Mouse (Mus musculus): ENCODE results near the gene Slc12a7.
A peak's percentile ranks its signal among the peaks of the same experiment; 100 is the strongest.
"Not testable (repeated sequence)": the region's sequence is repeated elsewhere in the genome, so short reads cannot be mapped to it uniquely, and the experiment has no call there.

Slc12a7 gene

DNA sequence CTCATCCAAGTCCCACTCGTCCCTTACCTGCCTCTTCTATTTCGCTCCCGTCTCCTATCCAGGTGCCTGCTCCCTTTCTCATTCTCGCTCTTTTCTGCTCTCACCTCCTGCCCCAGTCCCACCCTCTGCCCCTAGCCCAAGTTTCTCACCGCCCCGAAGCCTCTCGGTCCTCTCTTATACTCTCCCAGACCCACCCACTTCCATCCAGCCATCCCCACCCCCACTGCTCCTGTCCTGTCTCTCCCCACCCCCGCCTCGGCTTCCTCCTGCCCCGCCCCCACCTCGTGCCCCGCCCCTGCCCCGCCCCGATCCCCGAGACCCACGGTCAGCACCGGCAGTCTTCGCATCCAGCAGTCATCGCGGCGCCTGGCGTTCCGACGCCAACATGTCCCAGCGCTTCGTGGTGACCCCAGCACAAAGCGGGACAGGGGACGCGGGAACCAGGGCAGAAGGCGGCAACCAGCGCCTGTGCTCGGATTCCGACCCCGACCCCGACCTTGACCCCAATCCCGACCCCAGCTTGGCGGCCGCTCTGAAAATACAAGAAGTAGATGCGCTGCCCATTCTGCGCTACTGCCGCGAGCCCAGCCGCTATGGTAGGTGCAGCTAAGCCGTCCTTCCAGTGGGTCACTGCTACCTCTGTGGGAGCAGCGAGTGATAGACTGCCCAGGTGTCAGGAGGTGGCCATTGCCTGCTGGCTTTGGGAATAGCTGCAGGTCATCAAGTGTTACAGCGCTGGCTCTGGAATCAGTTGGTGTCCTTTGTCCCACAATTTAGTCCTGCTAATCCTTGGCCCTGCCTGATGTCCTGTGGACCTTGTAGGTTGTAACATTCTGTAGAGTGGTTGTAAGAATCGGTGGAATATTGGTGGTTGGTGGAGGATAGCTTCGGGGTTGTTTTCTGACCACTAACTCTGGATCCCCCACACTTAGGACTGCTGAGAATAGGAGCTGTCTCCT, at the start of gene Slc12a7:
Gene Slc12a7 (plus strand): TSS at position 353 of the 959 bp plus-strand sequence.
- peak; percentile 51 for DNase-seq (ENCODE audit: low spot score)

GRCm38 (mm10) chr13:73683682-73684081, 49.2 kb upstream of the Slc12a7 start:
- DNase-seq (ENCODE audit: low spot score) = no peak

DNA sequence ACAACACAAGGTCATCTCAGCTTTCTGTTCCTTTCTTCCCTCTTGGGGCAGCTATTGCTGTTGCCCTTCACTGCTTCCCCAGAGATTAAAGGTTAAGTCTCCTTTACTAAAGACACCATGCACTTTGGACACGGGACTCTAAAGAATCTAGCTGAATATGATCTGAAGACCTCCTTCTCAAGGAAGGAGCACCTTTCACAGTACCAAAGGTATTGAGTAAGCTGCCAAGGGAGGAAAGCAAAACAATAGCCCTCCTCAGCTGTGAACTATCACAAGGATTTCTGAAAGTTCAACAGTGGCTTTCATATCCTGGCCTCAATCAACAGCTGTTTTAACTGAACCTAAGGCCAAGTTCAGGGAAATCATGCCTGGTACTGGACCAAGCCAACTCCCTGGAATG, 48.5 kb upstream of the Slc12a7 start:
- DNase-seq (ENCODE audit: low spot score) = no peak

GRCm38 (mm10) chr13:73685502-73685901, 47.4 kb upstream of the Slc12a7 start:
- DNase-seq (ENCODE audit: low spot score) = no peak

GRCm38 (mm10) chr13:73687601-73688000, 45.3 kb upstream of the Slc12a7 start:
- no peak for DNase-seq (ENCODE audit: low spot score)

GRCm38 (mm10) chr13:73688934-73689333, 44.0 kb upstream of the Slc12a7 start:
- no peak for DNase-seq (ENCODE audit: low spot score)

DNA sequence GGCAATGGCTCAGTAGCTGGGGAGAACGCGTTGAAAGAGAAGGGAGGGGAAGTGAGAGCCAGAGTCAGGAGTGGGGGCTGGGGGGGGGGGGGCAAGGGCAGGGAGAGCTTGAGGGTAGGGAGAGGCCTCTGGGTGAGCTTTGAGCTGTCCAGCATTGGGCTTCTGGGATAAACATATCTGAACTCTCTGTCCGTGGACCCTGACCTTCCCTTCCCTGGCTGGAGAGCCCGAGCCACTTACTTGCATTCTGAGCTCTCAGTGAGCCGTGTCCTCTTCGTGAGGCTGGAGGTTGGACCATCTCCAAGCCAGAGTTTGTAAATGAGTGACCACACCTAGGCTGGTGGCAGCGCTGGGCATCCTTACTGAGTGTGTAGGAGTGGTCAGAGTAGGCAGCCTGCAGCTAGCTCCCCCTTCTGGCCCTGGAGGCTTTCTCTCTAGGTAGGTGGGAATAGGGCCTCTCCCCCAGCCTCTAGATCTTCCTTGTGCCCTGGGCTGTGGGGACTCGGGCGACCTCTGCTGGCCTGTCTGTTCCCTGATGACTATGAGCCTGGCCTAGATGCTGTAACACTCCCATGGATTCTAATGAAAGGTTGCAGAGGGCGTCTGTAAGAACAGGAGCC, 40.5 kb upstream of the Slc12a7 start:
- DNase-seq (ENCODE audit: low spot score) = peak; percentile 84

- no peak for DNase-seq (ENCODE audit: low spot score)
These were observed 39.6 kb upstream of the Slc12a7 start for GRCm38 (mm10) chr13:73693333-73693732.

- no peak for DNase-seq (ENCODE audit: low spot score)
These were observed 37.9 kb upstream of the Slc12a7 start for GRCm38 (mm10) chr13:73694972-73695371.

DNA sequence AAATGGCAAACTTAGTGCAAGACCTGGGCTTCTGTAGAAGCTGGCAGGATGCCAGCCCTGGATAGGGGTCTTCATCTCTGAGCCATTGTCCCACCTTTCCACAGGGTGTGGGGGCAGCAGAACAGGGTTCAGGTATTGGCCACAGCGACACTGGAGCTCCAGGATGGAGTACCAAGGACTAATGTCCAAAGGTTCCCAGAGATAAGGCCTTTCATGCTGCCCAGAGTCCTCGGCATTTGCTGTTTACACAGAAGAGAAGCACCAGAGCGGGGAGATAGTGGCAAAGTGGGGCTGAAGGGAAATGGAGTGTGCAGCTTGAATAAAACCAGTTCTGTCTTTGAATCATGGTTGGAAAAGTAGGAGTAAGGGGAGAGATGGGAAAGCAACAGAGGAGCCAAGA, 36.4 kb upstream of the Slc12a7 start:
- DNase-seq (ENCODE audit: low spot score) = no peak

GRCm38 (mm10) chr13:73699714-73700113, 33.2 kb upstream of the Slc12a7 start:
- DNase-seq (ENCODE audit: low spot score) = no peak

- no peak for DNase-seq (ENCODE audit: low spot score)
These were observed 32.3 kb upstream of the Slc12a7 start for GRCm38 (mm10) chr13:73700554-73700953.

- no peak for DNase-seq (ENCODE audit: low spot score)
These were observed 31.6 kb upstream of the Slc12a7 start for GRCm38 (mm10) chr13:73701161-73701883.

DNA sequence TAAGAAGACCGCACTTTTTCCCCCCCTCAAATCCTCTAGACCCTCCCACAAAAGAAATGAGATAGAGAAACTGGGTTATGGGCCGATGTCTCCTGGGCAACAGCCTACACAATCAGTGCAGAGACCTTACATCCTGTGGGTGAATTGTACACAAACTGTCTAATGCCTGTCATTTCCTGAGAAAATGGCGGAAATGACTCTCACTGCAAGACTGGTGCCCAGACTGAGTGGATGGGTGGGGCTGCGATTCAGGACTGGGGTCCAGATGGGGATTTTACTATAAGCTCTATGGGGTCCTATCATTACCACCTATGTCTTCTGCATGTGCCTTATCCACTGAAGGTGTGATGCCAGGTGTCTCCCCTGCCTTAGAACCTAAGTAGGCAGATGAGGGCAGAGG, 30.1 kb upstream of the Slc12a7 start:
- no peak for DNase-seq (ENCODE audit: low spot score)

GRCm38 (mm10) chr13:73703486-73703885, 29.4 kb upstream of the Slc12a7 start:
- DNase-seq (ENCODE audit: low spot score) = not testable (repeated sequence)

DNA sequence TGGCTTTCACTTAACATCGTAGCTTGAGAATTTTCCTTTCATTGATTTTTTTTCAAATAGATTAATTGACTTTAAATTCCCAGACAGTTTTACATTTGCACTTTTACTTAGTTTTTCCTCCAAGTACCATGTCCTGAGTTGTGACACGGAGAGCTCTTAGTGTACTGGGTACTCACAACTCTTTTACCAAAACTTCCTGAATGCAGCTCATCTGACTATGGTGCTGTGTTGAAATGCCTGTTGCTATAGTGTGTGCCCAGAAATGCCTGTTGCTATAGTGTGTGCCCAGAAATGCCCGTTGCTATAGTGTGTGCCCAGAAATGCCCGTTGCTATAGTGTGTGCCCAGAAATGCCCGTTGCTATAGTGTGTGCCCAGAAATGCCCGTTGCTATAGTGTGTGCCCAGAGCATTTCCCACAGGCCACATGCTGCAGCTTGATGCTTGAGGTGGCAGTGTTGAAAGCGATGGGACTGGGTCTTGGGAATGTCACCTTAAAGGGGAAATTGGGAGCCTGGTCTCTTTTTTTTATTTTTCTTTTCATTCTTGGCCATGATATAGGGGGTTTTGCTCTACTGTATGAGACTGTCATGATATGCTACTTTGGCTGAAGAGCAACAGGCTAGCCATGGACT, 28.1 kb upstream of the Slc12a7 start, which contains the start of gene Slc6a19:
Gene Slc6a19 (minus strand): TSS at position 172 of the 632 bp plus-strand sequence.
- no peak for DNase-seq (ENCODE audit: low spot score)

GRCm38 (mm10) chr13:73709491-73709890, 23.4 kb upstream of the Slc12a7 start:
- no peak for DNase-seq (ENCODE audit: low spot score)

DNA sequence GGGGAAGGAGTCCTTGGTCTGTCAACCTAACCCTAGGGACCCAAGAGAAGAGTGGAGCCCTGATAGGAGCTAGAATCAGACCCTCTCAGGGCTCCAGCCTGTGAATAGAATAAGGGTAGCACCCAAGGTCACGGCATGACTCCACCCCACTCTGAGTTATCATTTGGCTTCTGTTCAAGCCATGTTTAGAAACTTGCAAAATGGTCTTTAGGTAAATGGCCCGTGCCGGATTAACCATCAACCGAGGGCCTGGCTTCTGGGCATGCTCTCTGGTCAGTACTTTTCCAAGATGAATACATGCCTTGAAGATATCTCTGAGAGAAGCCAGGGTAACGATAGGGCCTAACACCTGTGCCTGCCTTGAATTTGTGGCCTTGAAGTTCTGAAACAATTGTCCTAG, 21.7 kb upstream of the Slc12a7 start:
- DNase-seq (ENCODE audit: low spot score) = no peak

GRCm38 (mm10) chr13:73711803-73712202, 21.1 kb upstream of the Slc12a7 start:
- DNase-seq (ENCODE audit: low spot score) = no peak

DNA sequence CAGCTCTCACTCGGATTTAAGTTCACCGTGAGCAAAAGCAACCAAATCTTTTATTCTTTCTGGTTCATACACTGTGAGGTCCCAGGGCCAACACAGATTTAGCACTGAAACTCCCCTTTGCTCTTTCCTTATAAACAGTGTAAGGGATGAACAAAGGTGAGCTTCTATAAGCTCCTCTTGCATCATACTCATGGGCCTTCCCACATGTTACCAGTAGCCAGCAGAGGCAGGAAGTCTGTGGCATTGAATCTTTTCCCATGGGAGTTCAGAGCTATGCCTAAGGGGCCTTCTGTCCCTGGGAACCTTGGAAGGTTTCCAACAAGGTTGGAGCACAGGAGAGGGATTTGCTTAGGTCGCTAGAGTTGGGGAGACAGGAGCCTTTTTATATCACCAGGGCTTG, 20.7 kb upstream of the Slc12a7 start:
- no peak for DNase-seq (ENCODE audit: low spot score)

GRCm38 (mm10) chr13:73713204-73713603, 19.7 kb upstream of the Slc12a7 start:
- DNase-seq (ENCODE audit: low spot score) = no peak

- peak; percentile 23 for DNase-seq (ENCODE audit: low spot score)
These were observed 18.9 kb upstream of the Slc12a7 start for GRCm38 (mm10) chr13:73714020-73714419.
